Mouse (Mus musculus) midbrain, embryonic 12.5 days (tissue): ENCODE results near the gene Setd1b. TPM values are rescaled to one million over a fixed set of nuclear protein-coding genes. Genes with fewer than 3 reads are reported as not detected.
"Not testable (repeated sequence)": the region's sequence is repeated elsewhere in the genome, so short reads cannot be mapped to it uniquely, and the experiment has no call there.

Experiments used
- ATAC-seq: fragments of 200-750 bp; cut with Nextera tagmentation; 2 replicates; pipeline ENCODE4 v1.8.0; 2017; ENCODE audit warnings: low read depth, moderate TSS enrichment, moderate library complexity; ENCODE audit not compliant: low FRiP score
- H3K27ac ChIP-seq: fragments of 300-500 bp; sonication (generic); replicated peaks from 2 replicates; pipeline ENCODE4 v1.5.1; 2016; ENCODE audit warnings: mild to moderate bottlenecking
- H3K27me3 ChIP-seq: fragments of 300-500 bp; sonication (generic); 2 replicates; pipeline ENCODE4 v1.6.1; 2016; ENCODE audit warnings: mild to moderate bottlenecking
- H3K36me3 ChIP-seq: fragments of 300-500 bp; sonication (generic); 2 replicates; pipeline ENCODE4 v1.6.1; 2016
- H3K4me1 ChIP-seq: fragments of 300-500 bp; sonication (generic); 2 replicates; pipeline ENCODE4 v1.6.1; 2016
- H3K4me2 ChIP-seq: fragments of 300-500 bp; sonication (generic); replicated peaks from 2 replicates; pipeline ENCODE4 v1.6.1; 2016; ENCODE audit warnings: mild to moderate bottlenecking, moderate library complexity
- H3K4me3 ChIP-seq: fragments of 300-500 bp; sonication (generic); 2 replicates; pipeline ENCODE4 v1.5.1; 2016; ENCODE audit warnings: mild to moderate bottlenecking
- H3K9ac ChIP-seq: fragments of 300-500 bp; sonication (generic); replicated peaks from 2 replicates; pipeline ENCODE4 v1.6.1; 2016; ENCODE audit warnings: mild to moderate bottlenecking, moderate library complexity
- H3K9me3 ChIP-seq: fragments of 300-500 bp; sonication (generic); 2 replicates; pipeline ENCODE4 v1.6.1; 2016; ENCODE audit warnings: mild to moderate bottlenecking
- whole genome bisulfite sequencing: fragments of 180-500 bp; shearing (Covaris S2); methylation state at CpG from one replicate; pipeline ENCODE4 v1.1.7; 2016; 5-methylcytosine and 5-hydroxymethylcytosine counted together
- polyA plus RNA-seq: library from polyadenylated mRNA; unstranded; fragments of >200 nt; fragmentation: Nextera tagmentation; extraction: Ambion mirVana; gene quantifications from 2 replicates; pipeline ENCODE4 v1.2.1, GENCODE M21; 2016

Gene Setd1b
- polyA plus RNA-seq, 1 experiment from 2014 or later: 13.2 TPM

DNA sequence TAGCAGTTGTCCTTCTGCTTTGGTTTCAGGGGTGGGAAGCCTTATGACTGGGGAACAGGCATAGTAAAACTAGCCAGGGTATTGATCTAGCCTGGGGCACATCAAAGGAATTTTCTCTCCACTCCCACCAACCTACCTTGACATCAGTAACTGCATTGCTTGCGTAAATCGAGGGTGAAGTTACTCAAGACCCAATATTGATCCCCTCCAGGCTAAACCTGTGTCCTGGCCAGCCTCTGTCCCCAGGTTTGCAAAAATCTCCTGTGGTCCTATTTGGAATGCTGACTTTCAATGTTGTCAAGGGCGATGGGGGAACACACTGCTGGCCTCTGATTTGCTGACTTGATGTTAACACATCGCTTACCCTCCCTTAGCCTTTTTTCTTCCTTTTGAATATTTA lies 54.8 kb downstream of the Setd1b start:
- no peak for ATAC-seq
- H3K9me3 ChIP-seq: no peaks in the 10 kb centered on the region
- WGBS: 82% methylated on average over 4 of the region's 4 CpGs
- H3K9ac ChIP-seq: no peak overlapping the region
- no peaks in the 10 kb centered on the region for H3K27me3 ChIP-seq
- no peak overlapping the region for H3K4me3 ChIP-seq
- no peaks in the 10 kb centered on the region for H3K36me3 ChIP-seq
- H3K4me1 ChIP-seq: peaks cover 4% of the 10 kb centered on the region; the same call in 1 of the 2 replicates
- no peak overlapping the region for H3K27ac ChIP-seq
- no peak overlapping the region for H3K4me2 ChIP-seq

DNA sequence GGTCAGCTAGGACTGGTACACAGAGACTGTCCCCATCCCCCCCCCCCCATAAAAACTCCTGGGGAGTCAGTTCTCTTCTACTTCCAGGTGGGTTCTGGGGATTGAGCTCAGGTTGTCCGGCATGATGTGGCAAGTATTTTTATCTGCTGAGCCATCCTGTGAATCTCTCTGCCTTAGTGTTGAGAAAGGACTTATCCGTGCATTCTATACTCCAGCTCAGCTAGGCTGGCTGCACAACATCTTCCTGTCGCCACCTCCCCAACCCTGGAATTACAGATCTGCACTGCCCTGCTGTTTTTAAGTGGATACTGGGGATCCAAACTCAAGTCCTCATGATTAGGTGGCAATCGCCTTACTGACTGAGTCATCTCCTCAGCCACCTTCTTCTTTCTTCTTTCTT lies 56.5 kb downstream of the Setd1b start:
- Histone ChIP-seq H3K9ac (no peak overlapping the region), H3K27ac (no peak overlapping the region), H3K36me3 (no peaks in the 10 kb centered on the region), H3K4me3 (no peak overlapping the region), H3K4me2 (no peak overlapping the region), H3K4me1 (no peaks in the 10 kb centered on the region), H3K9me3 (no peaks in the 10 kb centered on the region), H3K27me3 (no peaks in the 10 kb centered on the region)
- 89% methylated on average over 4 of the region's 4 CpGs for WGBS
- no peak for ATAC-seq

DNA sequence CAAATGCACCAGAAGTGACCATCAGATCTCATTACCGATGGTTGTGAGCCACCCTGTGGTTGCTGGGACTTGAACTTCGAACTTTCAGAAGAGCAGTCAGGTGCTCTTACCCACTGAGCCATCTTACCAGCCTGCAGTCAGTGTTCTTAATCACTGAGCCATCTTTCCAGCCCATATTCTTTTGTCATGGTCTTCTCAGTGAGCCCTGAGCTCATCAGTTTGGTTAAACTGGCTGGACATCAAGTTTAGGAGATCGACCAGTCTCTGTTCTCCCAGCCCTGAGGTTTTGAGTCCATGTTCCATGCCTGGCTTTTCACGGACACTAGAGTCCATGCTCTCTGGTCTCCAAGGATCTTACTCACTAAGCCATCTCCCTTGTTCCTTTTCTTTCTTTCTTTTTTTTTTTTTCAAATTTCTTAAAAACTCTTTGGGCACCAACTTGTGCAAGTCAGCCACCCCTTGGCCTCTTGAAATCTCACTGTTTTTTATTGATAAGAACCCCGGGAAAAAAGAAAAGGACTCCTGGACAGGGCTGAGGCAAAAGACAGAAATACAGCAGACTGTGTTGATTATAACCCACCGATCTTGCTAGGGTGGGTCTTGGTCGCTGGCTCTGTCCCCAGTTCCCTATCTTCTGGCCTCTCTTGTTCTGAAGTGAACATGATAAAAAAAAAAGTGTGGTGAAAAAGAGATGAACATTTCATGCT lies 59.0 kb downstream of the Setd1b start:
- not testable (repeated sequence) for H3K27me3 ChIP-seq, H3K4me3 ChIP-seq, H3K4me2 ChIP-seq, H3K27ac ChIP-seq, H3K9me3 ChIP-seq, H3K4me1 ChIP-seq, H3K9ac ChIP-seq, H3K36me3 ChIP-seq, ATAC-seq
- 87% methylated on average over 6 of the region's 7 CpGs for WGBS

DNA sequence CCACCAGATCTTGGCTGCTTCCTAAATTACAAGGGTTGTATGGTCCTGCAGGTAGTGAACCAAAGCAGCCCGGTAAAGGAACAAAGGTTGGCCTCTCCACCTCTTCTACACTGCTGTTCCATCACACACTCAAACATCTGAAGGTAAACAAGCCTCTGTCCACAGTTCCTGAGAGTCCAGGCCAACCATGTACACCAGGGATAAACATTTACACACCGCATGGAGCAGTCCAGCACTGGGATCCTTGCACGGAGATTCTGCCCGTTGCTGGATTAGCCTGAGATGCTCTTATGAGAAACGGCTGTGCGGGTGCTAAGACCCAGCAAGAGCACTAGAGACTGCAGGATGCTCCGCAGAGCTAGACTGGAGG lies 59.5 kb downstream of the Setd1b start:
- Histone ChIP-seq H3K9me3 (no peaks in the 10 kb centered on the region), H3K4me1 (no peaks in the 10 kb centered on the region), H3K36me3 (no peaks in the 10 kb centered on the region), H3K27me3 (no peaks in the 10 kb centered on the region), H3K4me3 (no peak overlapping the region), H3K27ac (no peak overlapping the region), H3K4me2 (no peak overlapping the region), H3K9ac (no peak overlapping the region)
- ATAC-seq: no peak
- 84% methylated on average over 7 of the region's 7 CpGs for WGBS

DNA sequence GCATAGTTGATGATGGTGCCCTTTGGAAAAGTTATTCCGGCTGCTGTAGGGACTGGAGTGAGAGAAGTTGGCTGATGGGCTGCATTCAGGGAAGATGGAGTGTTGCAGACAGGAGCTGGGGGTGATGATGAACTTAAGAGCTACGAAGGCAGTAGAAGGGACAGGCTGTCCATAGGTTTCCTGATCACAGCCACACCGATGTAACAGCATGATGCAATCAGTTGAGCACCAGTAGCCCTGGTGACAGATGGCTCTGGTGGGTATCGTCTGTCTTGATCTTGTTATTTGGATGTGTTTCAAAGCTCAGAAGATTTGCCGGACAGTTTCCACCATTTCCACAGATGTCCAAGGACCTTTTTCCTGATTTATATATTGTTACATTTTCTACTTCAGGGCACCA lies 60.0 kb downstream of the Setd1b start:
- Histone ChIP-seq H3K36me3 (no peaks in the 10 kb centered on the region), H3K27me3 (no peaks in the 10 kb centered on the region), H3K4me1 (no peaks in the 10 kb centered on the region), H3K4me3 (no peak overlapping the region), H3K9me3 (no peaks in the 10 kb centered on the region), H3K4me2 (no peak overlapping the region), H3K27ac (no peak overlapping the region), H3K9ac (no peak overlapping the region)
- no peak for ATAC-seq
- 91% methylated on average over 5 of the region's 5 CpGs for WGBS

DNA sequence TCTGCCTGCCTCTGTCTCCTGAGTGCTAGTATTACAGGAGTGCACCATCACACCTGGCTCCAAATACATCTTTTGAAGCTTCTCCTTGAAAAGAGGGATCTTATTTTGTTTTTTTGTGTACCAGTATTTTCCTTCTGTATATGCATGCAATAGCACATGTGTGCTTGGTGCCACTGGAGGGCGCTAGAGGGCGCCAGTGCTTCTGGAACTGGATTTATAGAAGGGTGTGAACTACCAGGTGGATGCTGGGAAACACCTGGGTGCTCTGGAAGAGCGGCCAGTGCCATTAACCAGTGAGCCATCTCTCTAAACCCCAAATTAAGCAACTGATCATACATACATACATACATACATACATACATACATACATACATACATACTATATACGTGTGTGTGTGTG lies 60.8 kb downstream of the Setd1b start:
- 40% methylated on average over 4 of the region's 4 CpGs for WGBS
- not testable (repeated sequence) for H3K4me2 ChIP-seq, H3K4me1 ChIP-seq, ATAC-seq, H3K9me3 ChIP-seq, H3K36me3 ChIP-seq, H3K4me3 ChIP-seq, H3K27me3 ChIP-seq, H3K27ac ChIP-seq, H3K9ac ChIP-seq

DNA sequence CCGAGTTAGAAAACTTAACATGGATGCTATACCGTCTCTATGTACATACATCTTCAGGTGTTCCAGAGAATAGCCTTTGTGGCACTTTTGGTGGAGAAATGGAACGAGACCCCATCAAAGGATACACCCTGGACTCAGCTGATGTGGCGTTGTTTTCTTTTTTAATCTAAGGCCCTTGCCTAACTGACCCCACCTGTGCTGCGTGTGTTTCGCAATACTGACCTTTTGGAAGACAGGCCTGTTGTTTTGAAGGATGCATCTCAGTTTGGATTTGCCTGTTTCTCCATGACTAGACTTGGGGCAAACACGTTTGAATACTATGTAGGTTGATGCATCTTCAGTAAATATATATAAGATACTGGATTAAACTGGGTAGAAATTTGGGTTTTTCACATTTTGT lies 61.6 kb downstream of the Setd1b start:
- H3K36me3 ChIP-seq, H3K9me3 ChIP-seq, H3K9ac ChIP-seq, H3K27me3 ChIP-seq, ATAC-seq, H3K4me2 ChIP-seq, H3K4me1 ChIP-seq, H3K4me3 ChIP-seq, H3K27ac ChIP-seq: not testable (repeated sequence)
- 88% methylated on average over 7 of the region's 7 CpGs for WGBS

Other genes starting within 250 kb of the Setd1b start
- gene Kdm2b, start 152.4 kb upstream of the Setd1b start, polyA plus RNA-seq: 108 and 115 TPM in 2 replicates
- gene Orai1, start 127.1 kb upstream of the Setd1b start, polyA plus RNA-seq: 11.7 and 13.7 TPM in 2 replicates
- not detected in 2 replicates for gene Morn3, start 95.2 kb upstream of the Setd1b start, polyA plus RNA-seq
- 10.8 and 12.7 TPM in 2 replicates for gene Tmem120b, start 73.8 kb upstream of the Setd1b start, polyA plus RNA-seq
- gene Rhof, start 9.5 kb upstream of the Setd1b start, polyA plus RNA-seq: 1.9 and 2.4 TPM in 2 replicates
- gene Psmd9, start 27.2 kb downstream of the Setd1b start, polyA plus RNA-seq: 64.5 and 75.4 TPM in 2 replicates
- gene Hpd, start 40.5 kb downstream of the Setd1b start, polyA plus RNA-seq: not detected in 2 replicates
- gene Wdr66, start 109.9 kb downstream of the Setd1b start, polyA plus RNA-seq: 0.86 and 1.1 TPM in 2 replicates
- gene Bcl7a, start 201.6 kb downstream of the Setd1b start, polyA plus RNA-seq: 56.7 and 59.8 TPM in 2 replicates